Mouse (Mus musculus): ENCODE measurements around the gene Grifin. TPM values are rescaled to one million over a fixed set of nuclear protein-coding genes. Genes with fewer than 3 reads are reported as not detected.
A peak's percentile ranks its signal among the peaks of the same experiment; 100 is the strongest.

Grifin gene
- total RNA-seq (2015; ENCODE audit: low replicate concordance) (not detected in 2 replicates), total RNA-seq (2017; ENCODE audit: low replicate concordance) (not detected in 2 replicates)

GRCm38 (mm10) chr5:140564896-140565295 is at the start of gene Grifin:
Gene Grifin (minus strand): TSS chr5:140565071.
- ATAC-seq (replicated peaks; ENCODE audit: low FRiP score, poor library complexity, severe bottlenecking), result no peak

DNA sequence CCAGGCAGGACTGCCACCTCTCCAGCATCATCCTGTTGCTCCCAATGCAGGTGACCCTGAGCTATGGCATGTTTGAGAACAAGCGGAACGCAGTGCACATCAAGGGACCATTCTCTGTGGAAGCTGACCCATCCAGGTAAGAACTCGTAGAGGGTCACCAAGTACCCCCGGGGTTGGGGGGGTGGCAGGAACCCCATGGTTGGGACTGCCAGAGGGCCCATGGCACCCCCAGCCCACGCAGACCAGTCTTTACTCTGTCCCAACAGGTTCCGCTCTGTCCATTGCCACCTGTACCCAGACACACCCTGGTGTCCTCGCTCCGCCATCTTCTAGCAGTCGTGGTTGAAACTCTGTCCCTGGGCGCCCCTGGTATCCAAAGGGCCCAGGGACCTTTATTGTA is 49.3 kb upstream of the Grifin start:
- ATAC-seq (replicated peaks; ENCODE audit: low FRiP score, poor library complexity, severe bottlenecking), result no peak

DNA sequence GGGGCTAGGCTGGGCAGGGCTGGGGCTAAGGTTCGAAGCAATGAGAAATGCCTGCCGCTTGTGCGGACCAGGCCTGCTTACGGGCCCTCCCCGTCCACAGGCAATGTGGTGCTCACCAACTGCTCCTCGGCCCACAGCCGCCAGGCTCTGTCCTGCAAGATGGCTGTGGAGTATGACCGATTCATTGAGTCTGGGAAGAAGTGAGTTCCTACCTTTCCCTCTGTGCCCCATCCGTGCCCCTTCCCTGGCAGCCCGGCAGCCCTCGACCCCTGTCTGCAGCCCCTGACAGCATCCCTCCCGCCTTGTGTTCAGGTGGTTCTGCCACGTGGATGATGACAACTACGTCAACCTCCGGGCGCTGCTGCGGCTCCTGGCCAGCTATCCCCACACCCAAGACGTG is 47.3 kb upstream of the Grifin start:
- ATAC-seq (replicated peaks; ENCODE audit: low FRiP score, poor library complexity, severe bottlenecking), result no peak

DNA sequence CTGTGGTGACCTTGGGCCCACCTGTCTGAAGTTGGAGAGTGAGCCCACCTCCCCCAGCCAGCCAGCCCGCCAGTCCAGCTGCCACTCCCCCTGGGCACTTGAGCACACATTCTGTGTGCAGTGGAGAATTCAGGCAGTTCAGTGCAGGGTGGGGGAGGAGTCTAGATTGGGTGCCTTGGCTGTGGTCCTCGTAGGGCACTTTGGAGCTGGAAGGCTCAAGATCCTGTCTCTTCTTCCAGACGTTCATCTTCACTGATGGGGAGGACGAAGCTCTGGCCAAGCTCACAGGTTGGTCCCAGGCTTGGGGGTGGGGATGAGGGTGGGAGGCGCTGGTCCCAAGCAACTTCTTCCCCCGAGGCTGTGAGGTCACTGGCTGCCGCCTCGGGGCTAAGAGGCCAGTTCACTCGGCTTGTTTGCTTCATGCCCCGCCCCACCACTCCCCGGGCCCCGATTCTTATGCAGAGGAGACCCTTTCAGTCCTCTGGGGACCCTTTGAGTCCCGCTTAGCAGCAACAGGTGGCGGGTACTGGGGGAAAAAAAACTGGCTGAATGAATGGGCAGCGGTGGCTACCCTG is 46.8 kb upstream of the Grifin start:
- no peak for ATAC-seq (replicated peaks; ENCODE audit: low FRiP score, poor library complexity, severe bottlenecking)

DNA sequence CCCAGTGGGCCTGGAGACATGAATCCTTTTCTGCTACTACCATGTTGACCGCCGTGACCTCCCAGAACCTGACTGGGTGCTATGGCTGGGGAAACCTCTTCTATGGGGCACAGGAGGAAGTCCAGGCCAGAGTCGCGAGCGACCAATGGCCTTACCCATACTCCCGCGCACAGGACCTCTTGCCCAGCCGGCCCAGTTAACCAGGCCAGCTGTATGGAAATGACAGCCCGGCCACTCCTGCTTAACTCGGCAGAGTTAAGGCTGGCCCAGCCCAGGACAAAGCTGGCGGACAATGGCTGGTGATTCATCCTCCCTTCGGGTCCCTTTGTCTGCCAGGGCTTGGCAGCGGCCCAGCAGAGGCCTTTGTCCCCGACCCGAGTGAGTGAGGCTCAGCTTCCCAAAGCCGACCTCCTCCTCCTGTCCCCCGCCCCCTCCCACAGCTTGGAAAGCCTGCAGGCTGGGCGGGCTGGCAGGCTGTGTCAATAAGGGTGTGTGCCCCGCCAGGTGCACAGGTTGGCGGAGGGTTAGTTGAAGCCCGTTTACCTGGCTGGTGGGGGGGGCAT is 46.2 kb upstream of the Grifin start:
- ATAC-seq (replicated peaks; ENCODE audit: low FRiP score, poor library complexity, severe bottlenecking), result no peak

DNA sequence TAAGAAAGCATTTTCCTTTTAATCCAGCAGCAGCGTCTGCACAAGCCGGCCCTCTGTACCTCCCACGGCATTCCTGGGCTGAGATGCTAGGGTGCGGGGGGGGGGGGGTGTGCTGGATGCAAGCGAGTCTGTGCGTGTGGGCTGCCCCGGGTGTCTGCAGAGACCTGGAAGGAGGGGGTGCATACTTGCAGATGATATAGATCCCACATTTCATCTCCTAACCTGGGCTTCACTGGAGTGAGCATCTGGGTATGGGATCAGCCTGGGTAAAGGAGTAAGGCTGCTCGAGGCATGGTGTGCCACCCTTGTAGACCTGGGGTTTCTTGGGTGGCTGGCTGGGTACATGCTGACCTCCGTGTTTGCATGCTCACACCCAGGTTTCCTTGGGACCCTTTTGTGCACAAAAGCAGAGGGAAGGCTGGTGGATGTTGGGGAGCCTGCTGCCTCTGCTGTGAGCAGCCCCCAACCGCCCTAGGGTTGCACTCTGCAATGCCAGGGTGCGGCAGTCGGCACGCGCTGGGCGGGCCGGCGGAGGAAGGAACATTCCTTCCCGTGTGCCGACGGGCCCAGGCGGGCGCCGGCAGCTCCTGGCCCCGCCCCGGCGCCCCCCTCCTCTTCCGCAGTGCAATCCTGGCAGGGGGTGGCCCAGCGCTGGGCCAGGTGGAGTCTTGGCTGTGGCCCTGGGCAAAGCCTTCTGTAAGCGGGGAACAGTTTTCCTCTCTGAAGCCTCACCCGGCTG is 45.6 kb upstream of the Grifin start:
- no peak for ATAC-seq (replicated peaks; ENCODE audit: low FRiP score, poor library complexity, severe bottlenecking)

- ATAC-seq (replicated peaks; ENCODE audit: low FRiP score, poor library complexity, severe bottlenecking), result no peak
These were observed 44.8 kb upstream of the Grifin start for GRCm38 (mm10) chr5:140609511-140610272.

- ATAC-seq (replicated peaks; ENCODE audit: low FRiP score, poor library complexity, severe bottlenecking), result no peak
These were observed 43.8 kb upstream of the Grifin start for GRCm38 (mm10) chr5:140608634-140609015.

DNA sequence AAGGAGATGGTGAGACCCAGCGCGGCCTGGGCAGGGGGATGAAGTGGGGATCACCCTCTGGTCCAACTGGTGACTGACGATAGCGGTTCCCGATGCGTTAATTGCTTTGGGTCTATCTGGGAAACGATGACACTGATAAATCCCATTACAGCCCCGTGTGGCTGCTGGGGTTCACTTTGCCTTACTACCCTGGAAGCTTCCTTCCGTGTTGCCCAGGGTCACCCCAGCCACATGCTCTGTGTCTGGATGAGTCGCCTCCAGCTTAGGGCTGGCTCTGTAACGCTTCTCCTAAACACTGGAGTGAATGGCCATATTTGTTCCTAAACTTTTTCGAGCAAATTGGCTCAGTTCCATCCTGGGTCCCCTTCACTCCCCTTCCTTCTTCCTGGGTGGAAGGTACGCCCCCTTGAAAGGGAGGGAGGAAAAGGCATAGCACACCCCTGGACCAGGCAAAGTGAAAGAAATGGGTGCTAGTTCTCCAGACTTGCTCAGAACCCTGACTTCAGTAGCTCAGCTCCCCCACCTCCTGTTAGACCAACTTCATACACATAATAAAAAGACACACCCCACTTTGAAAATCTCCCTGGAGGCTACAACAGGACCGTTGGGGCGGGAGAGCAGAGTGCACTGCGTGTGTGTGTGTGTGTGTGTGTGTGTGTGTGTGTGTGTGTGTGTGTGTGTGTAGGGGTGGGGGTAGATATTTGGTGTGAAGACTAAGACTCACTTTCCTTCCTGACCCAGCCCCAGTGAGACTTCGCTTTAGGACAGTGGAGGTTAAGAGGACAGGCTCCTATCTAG is 43.2 kb upstream of the Grifin start:
- no peak for ATAC-seq (replicated peaks; ENCODE audit: low FRiP score, poor library complexity, severe bottlenecking)

- ATAC-seq (replicated peaks; ENCODE audit: low FRiP score, poor library complexity, severe bottlenecking), result peak; percentile 58
These were observed 42.3 kb upstream of the Grifin start, which contains the start of gene Lfng for GRCm38 (mm10) chr5:140607001-140607835. Gene Lfng (plus strand): TSS chr5:140607320.

DNA sequence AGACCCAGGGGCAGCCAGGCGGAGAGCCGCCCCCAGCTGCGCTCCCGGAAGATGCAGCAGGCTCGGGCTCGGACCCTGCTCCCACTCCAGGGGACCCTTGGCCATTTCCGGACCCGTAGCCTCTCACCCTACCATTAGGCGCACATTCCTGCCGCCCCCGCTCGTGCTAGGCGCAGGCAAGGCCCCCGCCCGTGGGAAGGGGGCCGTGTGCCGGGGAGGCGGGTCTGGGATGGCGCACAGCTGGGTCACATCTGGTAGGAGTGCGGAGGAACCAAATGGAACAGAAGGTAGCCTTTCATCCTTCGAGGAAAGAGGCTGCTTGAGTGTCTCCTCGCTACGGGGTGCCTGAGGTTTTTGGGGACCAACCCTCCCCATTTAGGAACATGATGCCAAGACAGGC is 41.5 kb upstream of the Grifin start:
- ATAC-seq (replicated peaks; ENCODE audit: low FRiP score, poor library complexity, severe bottlenecking), result no peak

GRCm38 (mm10) chr5:140605228-140605627 is 40.4 kb upstream of the Grifin start:
- no peak for ATAC-seq (replicated peaks; ENCODE audit: low FRiP score, poor library complexity, severe bottlenecking)

GRCm38 (mm10) chr5:140604386-140604785 is 39.5 kb upstream of the Grifin start:
- ATAC-seq (replicated peaks; ENCODE audit: low FRiP score, poor library complexity, severe bottlenecking), result no peak

DNA sequence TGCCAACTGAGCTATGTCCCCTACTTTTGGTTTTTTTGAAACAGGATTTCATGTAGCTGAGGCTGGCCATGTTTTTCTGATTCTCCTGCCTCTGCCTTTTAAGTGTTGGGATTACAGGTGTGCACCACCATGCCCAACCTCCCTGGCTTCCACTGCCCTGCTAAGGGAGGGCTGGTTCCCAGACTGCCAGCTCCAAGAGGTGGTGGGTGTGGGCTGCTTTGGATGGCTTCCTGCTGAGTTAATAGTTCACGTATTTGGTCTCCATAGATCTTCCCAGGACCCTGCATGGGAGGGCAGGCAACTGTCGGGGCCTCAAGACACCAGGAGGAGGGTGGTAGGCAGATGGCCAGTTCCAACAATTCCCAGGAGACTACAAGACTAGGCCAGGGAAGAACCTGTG is 37.7 kb upstream of the Grifin start:
- ATAC-seq (replicated peaks; ENCODE audit: low FRiP score, poor library complexity, severe bottlenecking), result no peak

- no peak for ATAC-seq (replicated peaks; ENCODE audit: low FRiP score, poor library complexity, severe bottlenecking)
These were observed 36.8 kb upstream of the Grifin start for GRCm38 (mm10) chr5:140601712-140602111.

DNA sequence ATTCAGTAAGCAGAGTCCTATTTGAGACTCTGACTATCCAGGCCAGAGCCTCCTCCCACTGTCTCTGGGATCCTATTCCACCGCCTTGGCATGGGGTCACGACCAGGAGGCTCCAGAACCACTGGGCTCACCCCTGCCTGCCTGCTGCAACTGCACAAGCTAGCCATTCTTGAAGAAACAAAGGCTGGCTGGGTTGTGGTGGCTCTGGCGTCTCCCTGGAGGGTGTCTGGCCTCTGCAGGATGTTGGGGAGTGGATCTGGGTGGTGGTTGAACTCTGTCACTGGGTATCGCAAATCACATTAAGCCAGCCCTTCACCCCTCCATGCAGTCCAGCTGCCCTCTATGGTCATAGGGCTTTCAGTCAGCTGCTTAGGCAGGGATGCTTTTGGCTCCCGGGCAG is 35.1 kb upstream of the Grifin start:
- ATAC-seq (replicated peaks; ENCODE audit: low FRiP score, poor library complexity, severe bottlenecking), result no peak

- ATAC-seq (replicated peaks; ENCODE audit: low FRiP score, poor library complexity, severe bottlenecking), result no peak
These were observed 32.9 kb upstream of the Grifin start for GRCm38 (mm10) chr5:140597787-140598186.

DNA sequence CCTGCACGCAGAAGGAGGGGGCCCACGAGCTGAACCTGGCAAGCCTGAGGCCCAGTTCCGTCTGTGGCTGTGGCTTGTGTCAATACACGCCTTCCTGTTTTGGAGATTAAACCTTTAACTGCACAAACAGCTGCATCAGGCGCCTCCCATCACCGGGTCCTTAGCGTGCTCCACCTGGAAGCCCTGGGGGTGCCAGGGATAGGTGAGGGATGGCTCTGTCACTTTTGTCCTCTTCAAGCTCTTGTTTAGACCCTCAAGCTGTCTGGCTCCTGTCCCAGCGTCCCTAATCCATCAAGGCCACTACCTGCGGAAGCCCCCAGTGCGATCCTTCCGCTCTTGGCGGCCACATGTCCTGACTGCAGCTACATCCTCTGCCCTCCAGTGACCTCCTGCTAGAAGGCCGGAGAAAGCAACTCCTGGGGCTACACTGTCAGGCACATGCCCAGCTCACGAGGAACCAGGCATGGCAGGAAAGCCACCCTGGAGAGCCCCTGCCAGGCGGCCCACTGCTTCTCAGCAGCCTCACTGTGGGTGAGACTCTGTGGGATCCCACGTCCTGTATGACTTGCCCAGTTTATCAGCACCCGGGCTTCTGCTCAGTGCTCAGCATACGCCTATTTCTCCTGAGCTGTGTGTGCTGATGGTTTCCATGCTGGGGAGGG is 32.2 kb upstream of the Grifin start:
- peak; percentile 81 for ATAC-seq (replicated peaks; ENCODE audit: low FRiP score, poor library complexity, severe bottlenecking)

Measured in erythroblast, adult 5-6 weeks (primary cell).